Mouse (Mus musculus) forebrain, embryonic 16.5 days (tissue): ENCODE data around the gene Kcna2. TPM values are rescaled to one million over a fixed set of nuclear protein-coding genes. Genes with fewer than 3 reads are reported as not detected.

Source experiments
- ATAC-seq: fragments of 200-750 bp; cut with Nextera tagmentation; 2 replicates; pipeline ENCODE4 v1.8.0; 2017; ENCODE audit warnings: mild to moderate bottlenecking, moderate library complexity
- H3K27ac ChIP-seq: fragments of 300-500 bp; sonication (generic); 2 replicates; pipeline ENCODE4 v1.5.1; 2014; ENCODE audit warnings: low read length, control low read depth
- H3K27me3 ChIP-seq: fragments of 300-500 bp; sonication (generic); replicated peaks from 2 replicates; pipeline ENCODE4 v1.6.1; 2014; ENCODE audit warnings: low read length; ENCODE audit not compliant: control insufficient read depth, insufficient read depth
- H3K36me3 ChIP-seq: fragments of 300-500 bp; sonication (generic); 2 replicates; pipeline ENCODE4 v1.6.1; 2014; ENCODE audit not compliant: control insufficient read depth, insufficient read depth
- H3K4me1 ChIP-seq: fragments of 300-500 bp; sonication (generic); replicated peaks from 2 replicates; pipeline ENCODE4 v1.6.1; 2014; ENCODE audit warnings: low read length; ENCODE audit not compliant: control insufficient read depth, insufficient read depth
- H3K4me2 ChIP-seq: fragments of 300-500 bp; sonication (generic); 2 replicates; pipeline ENCODE4 v1.6.1; 2014; ENCODE audit warnings: mild to moderate bottlenecking, low read length, control low read depth
- H3K4me3 ChIP-seq: fragments of 300-500 bp; sonication (generic); replicated peaks from 2 replicates; pipeline ENCODE4 v1.5.1; 2014; ENCODE audit warnings: mild to moderate bottlenecking, low read length, control low read depth
- H3K9ac ChIP-seq: fragments of 300-500 bp; sonication (generic); replicated peaks from 2 replicates; pipeline ENCODE4 v1.6.1; 2014; ENCODE audit warnings: low read depth, low read length, control low read depth
- H3K9me3 ChIP-seq: fragments of 300-500 bp; sonication (generic); 2 replicates; pipeline ENCODE4 v1.6.1; 2016; ENCODE audit warnings: low read length; ENCODE audit not compliant: control insufficient read depth
- WGBS: fragments of 180-500 bp; shearing (Covaris S2); extraction: QIAGEN DNeasy Blood & Tissue Kit; methylation state at CpG from one replicate; pipeline ENCODE4 v1.1.7; 2014; 5-methylcytosine and 5-hydroxymethylcytosine counted together
- polyA plus RNA-seq: library from polyadenylated mRNA; unstranded; fragments of >200 nt; fragmentation: Nextera tagmentation; extraction: Ambion mirVana; gene quantifications from 2 replicates; pipeline ENCODE4 v1.2.1, GENCODE M21; 2015

Kcna2 gene
- polyA plus RNA-seq, 1 experiment from 2014 or later = 0.94 TPM

DNA sequence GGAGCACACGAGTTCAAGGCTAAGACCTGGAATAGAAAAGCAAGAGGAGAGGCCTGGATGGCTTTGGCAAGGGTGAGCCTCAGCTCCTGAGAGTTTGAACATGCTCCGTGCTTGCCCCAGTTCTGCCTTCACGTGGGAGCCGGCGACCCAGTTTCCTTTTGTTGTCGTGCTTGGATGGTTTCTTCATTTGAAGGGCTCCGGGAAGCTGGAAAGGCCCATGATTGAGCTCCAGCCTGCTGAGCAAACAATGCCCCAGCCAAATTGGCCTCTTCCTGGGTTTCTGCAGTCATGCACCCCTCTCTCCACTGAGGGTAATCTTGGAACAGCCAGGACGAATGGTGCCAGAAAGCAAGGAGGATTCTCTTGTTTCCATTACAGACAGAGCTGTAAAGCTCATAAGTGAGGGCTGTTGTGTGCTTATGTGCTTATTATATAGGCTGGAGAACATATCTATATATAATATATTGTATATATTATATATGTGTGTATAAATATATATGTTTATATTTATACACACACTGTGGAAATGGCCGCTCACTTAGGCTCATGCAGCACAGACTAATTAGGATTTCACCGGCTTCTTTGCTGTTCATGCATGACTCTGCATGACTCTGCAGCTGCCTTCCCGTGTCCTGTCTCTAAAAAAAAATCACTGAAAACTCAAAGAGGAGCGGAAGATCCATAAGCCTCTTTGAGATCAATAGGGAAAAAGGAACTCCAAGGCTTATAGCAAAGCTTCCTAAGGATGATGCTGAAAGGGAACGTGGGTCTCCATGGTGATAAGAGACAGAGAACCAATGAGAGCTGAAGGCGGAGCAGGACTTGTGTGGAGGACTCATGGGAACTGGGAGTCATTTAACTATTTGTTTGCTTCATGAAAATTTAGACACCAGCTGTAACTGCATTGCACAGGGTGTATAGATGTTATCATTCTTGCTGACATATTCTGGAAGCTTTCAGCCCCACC lies 13.1 kb downstream of the Kcna2 start:
- Histone ChIP-seq H3K4me3 (peak overlapping the region; percentile 38), H3K27ac (peak overlapping the region; percentile 72), H3K36me3 (no peaks in the 10 kb centered on the region), H3K4me2 (peak overlapping the region; percentile 54), H3K4me1 (peaks cover 17% of the 10 kb centered on the region), H3K27me3 (no peaks in the 10 kb centered on the region), H3K9me3 (no peaks in the 10 kb centered on the region), H3K9ac (peak overlapping the region; percentile 47)
- peak; percentile 97 for ATAC-seq
- WGBS = 16% methylated on average over 14 of the region's 14 CpGs

- no peaks in the 10 kb centered on the region for H3K36me3 ChIP-seq
- no peaks in the 10 kb centered on the region for H3K9me3 ChIP-seq
- no peaks in the 10 kb centered on the region for H3K27me3 ChIP-seq
- ATAC-seq = no peak
- H3K27ac ChIP-seq = no peak overlapping the region
- 94% methylated on average over 2 of the region's 2 CpGs for WGBS
- H3K4me3 ChIP-seq = no peak overlapping the region
- H3K4me1 ChIP-seq = peaks cover 17% of the 10 kb centered on the region
- no peak overlapping the region for H3K4me2 ChIP-seq
- no peak overlapping the region for H3K9ac ChIP-seq
Measured at GRCm38 (mm10) chr3:107114941-107115340, 14.0 kb downstream of the Kcna2 start.

DNA sequence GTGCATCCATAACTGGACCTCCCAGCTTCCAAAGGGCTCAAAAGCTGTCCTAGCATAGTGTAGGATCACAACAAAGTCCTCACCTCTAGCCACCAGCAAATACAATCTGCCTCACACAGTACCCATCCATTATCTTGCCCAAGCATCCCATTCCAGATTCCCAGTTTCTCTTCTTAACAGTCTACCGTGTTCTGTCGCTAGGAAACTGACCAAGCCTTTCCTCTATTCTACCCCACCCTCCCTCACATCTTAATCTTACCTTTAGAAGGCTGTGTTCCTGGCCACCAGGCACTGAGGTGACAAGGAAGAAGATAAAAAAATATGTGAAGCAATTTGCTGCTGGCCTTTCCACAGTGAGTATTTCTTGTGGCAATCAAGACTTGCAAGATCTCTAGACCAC lies 14.8 kb downstream of the Kcna2 start:
- no peaks in the 10 kb centered on the region for H3K36me3 ChIP-seq
- no peaks in the 10 kb centered on the region for H3K27me3 ChIP-seq
- no peak for ATAC-seq
- WGBS = 76% methylated on average over 2 of the region's 2 CpGs
- no peak overlapping the region for H3K27ac ChIP-seq
- no peak overlapping the region for H3K4me2 ChIP-seq
- H3K4me1 ChIP-seq = peaks cover 17% of the 10 kb centered on the region
- no peaks in the 10 kb centered on the region for H3K9me3 ChIP-seq
- no peak overlapping the region for H3K4me3 ChIP-seq
- no peak overlapping the region for H3K9ac ChIP-seq

GRCm38 (mm10) chr3:107119864-107120564 lies 19.1 kb downstream of the Kcna2 start:
- H3K9ac ChIP-seq = no peak overlapping the region
- no peaks in the 10 kb centered on the region for H3K27me3 ChIP-seq
- H3K4me3 ChIP-seq = no peak overlapping the region
- no peaks in the 10 kb centered on the region for H3K4me1 ChIP-seq
- ATAC-seq = no peak
- H3K9me3 ChIP-seq = no peaks in the 10 kb centered on the region
- no peaks in the 10 kb centered on the region for H3K36me3 ChIP-seq
- 82% methylated on average over 2 of the region's 2 CpGs for WGBS
- H3K27ac ChIP-seq = no peak overlapping the region
- no peak overlapping the region for H3K4me2 ChIP-seq

DNA sequence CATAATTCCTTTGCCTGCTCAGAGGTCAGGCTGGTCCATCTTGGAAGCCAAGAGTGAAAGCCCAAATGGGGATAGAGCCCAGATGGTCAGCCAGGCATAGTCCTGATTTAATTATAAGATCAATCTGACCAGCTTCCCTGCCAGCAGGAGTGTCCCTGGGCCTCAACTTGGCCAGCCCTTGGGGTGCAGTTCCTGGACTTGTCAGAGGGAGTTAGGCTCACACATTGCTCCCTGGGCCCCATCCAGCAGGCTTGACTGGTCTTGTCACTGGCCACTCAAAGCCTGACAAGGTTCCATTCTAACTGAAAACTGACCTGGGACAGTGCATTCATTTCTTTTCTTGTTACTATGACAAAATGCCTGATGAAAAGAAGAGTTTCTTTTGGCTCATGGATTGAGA lies 21.4 kb downstream of the Kcna2 start:
- no peak for ATAC-seq
- Histone ChIP-seq H3K4me2 (no peak overlapping the region), H3K36me3 (no peaks in the 10 kb centered on the region), H3K9ac (no peak overlapping the region), H3K27me3 (no peaks in the 10 kb centered on the region), H3K27ac (no peak overlapping the region), H3K4me1 (no peaks in the 10 kb centered on the region), H3K9me3 (no peaks in the 10 kb centered on the region), H3K4me3 (no peak overlapping the region)

DNA sequence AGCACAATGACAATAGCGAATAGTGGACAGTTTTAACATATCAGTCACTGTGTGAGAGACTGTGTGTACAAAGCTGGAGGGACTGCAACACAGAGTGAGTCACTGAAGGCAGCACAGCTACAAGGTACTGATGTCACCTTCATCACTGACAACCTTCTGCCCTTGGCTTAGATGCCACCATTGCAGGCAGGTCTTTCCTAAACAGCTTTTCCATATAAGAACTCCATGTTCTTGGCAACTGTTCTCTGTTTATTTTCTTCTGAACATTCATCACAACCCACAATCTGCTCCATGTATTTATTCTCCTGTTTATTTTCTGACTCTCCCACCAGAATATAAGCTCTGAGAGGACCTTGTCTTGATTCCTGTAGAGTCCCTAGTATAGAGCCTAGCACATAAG lies 26.7 kb downstream of the Kcna2 start:
- WGBS = 80% methylated on average over 1 of the region's 1 CpGs
- Histone ChIP-seq H3K4me2 (no peak overlapping the region), H3K9me3 (no peaks in the 10 kb centered on the region), H3K9ac (no peak overlapping the region), H3K27ac (no peak overlapping the region), H3K36me3 (no peaks in the 10 kb centered on the region), H3K4me1 (peaks cover 17% of the 10 kb centered on the region), H3K27me3 (no peaks in the 10 kb centered on the region), H3K4me3 (no peak overlapping the region)
- no peak for ATAC-seq

GRCm38 (mm10) chr3:107128421-107128820 lies 27.5 kb downstream of the Kcna2 start:
- Histone ChIP-seq H3K27me3 (no peaks in the 10 kb centered on the region), H3K36me3 (no peaks in the 10 kb centered on the region), H3K4me1 (peaks cover 17% of the 10 kb centered on the region), H3K9ac (no peak overlapping the region), H3K27ac (peak overlapping the region; percentile 57), H3K4me3 (no peak overlapping the region), H3K4me2 (no peak overlapping the region), H3K9me3 (no peaks in the 10 kb centered on the region)
- 40% methylated on average over 3 of the region's 3 CpGs for WGBS
- ATAC-seq = peak; percentile 95

- H3K4me1 ChIP-seq = peaks cover 17% of the 10 kb centered on the region
- no peaks in the 10 kb centered on the region for H3K9me3 ChIP-seq
- no peak overlapping the region for H3K4me3 ChIP-seq
- no peak overlapping the region for H3K4me2 ChIP-seq
- no peak overlapping the region for H3K9ac ChIP-seq
- 0 out of 2 replicates have a peak, but pooled peaks have one; percentile 27 for ATAC-seq
- no peaks in the 10 kb centered on the region for H3K27me3 ChIP-seq
- no peaks in the 10 kb centered on the region for H3K36me3 ChIP-seq
- H3K27ac ChIP-seq = no peak overlapping the region
- WGBS = 66% methylated on average over 2 of the region's 2 CpGs
Measured at GRCm38 (mm10) chr3:107129251-107129650, 28.3 kb downstream of the Kcna2 start.

DNA sequence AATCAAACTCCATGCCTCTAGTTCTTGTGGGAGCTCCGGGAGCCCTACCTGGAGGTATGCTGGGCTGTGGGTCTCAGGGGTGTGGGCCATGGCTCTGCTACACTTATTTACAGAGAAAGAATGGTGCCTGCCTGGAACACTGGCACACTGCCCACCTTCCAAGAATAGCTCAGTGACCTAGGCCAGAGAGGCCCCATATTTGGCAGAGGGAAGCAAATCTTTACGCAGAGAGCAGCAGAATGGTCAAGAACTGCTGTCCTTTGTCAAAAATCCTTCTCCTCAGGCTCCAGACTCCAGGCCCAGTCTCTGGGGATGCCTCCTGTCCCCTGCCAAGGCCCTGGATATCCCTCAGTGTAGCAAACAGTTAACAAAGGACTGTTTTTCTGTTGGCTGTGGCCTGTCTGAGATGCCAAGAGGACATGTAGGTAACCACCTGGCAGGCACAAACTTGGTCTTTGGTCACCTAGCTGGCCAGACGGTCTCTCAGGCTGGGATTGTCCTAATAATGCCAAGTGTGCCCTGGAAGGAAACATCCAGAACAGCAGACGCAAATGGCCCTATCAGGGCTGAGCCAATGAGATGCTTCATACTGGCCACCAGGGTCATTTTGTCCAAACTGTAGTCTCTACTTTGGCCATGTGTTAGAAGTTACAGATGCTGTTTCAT lies 29.8 kb downstream of the Kcna2 start:
- no peak for ATAC-seq
- H3K4me1 ChIP-seq = peaks cover 17% of the 10 kb centered on the region
- no peaks in the 10 kb centered on the region for H3K36me3 ChIP-seq
- H3K4me2 ChIP-seq = no peak overlapping the region
- H3K27me3 ChIP-seq = no peaks in the 10 kb centered on the region
- H3K9me3 ChIP-seq = no peaks in the 10 kb centered on the region
- H3K9ac ChIP-seq = no peak overlapping the region
- 68% methylated on average over 4 of the region's 4 CpGs for WGBS
- no peak overlapping the region for H3K4me3 ChIP-seq
- no peak overlapping the region for H3K27ac ChIP-seq
